Mouse (Mus musculus) G1E (cell line): ENCODE results near the gene Ms4a10.

Experiments used
- CTCF ChIP-seq: IDR thresholded peaks from 2 replicates; pipeline ENCODE4 v1.5.1; 2012; ENCODE audit warnings: low read depth, low read length, inconsistent platforms, mixed read lengths
- GATA1 ChIP-seq: IDR thresholded peaks from 2 replicates; pipeline ENCODE4 v1.6.1; 2012; ENCODE audit warnings: borderline replicate concordance, low read length, inconsistent platforms, mixed read lengths
- TAL1 ChIP-seq: conservative IDR thresholded peaks from 2 replicates; pipeline ENCODE4 v1.6.1; 2012; ENCODE audit warnings: low read depth, low read length, inconsistent platforms, mixed read lengths

- TF ChIP-seq CTCF (no peak), GATA1 (no peak), TAL1 (no peak)
These were observed 18.7 kb upstream of the Ms4a10 start, which contains the start of gene Ms4a15 for GRCm38 (mm10) chr19:10993150-10993549.
